Mouse (Mus musculus) cortical plate, adult 2 months (tissue): Measurements from ENCODE around the gene Cd5.

Source experiments
- CTCF ChIP-seq: fragments of 200-500 bp; IDR thresholded peaks from 2 replicates; pipeline ENCODE4 v1.5.1; 2011; ENCODE audit warnings: mild to moderate bottlenecking, control low read depth, low read length; ENCODE audit not compliant: insufficient read depth; ENCODE audit errors: extremely low read depth
- POLR2A ChIP-seq: fragments of 200-500 bp; IDR thresholded peaks from 2 replicates; pipeline ENCODE4 v1.6.1; 2011; ENCODE audit warnings: mild to moderate bottlenecking, low read length, control low read depth; ENCODE audit not compliant: insufficient read depth; ENCODE audit errors: extremely low read depth

DNA sequence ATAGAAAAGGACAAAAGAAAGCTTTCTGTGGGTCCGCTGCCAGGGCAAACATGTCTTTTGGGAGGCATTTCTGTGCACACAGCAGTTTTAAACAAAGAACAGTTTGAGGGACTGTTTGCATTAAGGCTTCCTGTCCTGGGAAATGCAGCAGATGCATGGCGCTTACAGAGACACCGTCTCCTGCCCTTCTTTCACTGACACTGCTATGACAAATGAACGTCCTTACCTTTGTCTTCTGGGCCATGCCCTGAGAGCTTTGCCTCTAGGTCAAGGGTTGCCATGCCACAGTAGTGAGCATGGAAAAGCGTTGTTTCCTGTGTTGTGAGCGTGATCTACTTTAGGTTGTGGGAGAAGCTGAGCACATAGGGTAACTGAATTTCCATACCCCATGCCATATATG, 19.9 kb upstream of the Cd5 start:
- TF ChIP-seq CTCF (no peak), POLR2A (no peak)
